Mouse (Mus musculus): ENCODE measurements around the gene Pga5.

The Pga5 gene

DNA sequence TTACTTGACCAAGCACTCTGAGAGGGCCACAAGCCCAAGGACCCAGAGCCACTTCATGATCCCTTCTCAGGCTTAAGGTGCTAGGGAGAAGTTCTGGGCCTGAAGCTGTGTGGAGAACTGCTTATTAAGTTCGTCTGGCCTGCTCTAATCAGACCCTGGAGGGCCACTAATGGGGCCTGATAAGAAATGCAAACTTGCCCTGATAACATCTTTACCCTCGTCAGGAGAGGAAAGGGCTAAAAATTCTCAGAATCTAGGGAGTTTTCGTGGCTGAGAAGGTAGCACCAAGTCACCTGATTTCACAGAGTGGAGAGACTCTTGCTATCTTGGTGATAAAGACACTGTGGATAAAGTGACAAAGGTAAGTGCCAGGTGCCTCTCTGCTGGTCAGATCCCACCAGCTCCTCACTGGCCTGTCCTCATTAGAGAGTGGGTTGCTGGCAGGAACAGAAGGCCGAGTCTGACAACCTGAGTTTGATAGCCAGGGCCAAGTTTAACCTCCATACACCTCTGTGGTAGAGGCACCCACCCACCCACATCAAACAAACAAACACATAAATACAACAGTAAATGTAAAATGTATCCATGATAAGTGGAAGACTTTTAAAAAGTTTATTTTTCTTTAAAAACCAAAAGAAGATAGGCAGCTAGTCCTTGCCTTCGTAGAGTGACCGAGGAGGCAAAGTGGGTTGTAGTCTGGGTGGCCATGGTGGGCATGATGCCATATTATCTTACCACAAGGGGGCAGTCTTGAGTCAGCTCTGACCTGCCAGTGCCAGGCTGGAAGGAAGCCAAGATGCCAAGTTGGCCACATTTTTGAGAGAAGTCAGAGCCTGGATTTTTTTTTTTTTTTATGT, at the start of gene Pga5:
TSS of gene Pga5 (minus strand) at position 157 of the 857 bp plus-strand sequence.
- peak; percentile 47 to 53 for DNase-seq (ENCODE audit: low spot score in 2 of 2)

GRCm38 (mm10) chr19:10724629-10725363, 46.9 kb upstream of the Pga5 start:
- DNase-seq (ENCODE audit: low spot score in 2 of 2) = no peak

GRCm38 (mm10) chr19:10723649-10724048, 45.8 kb upstream of the Pga5 start:
- DNase-seq (ENCODE audit: low spot score in 2 of 2) = no peak

DNA sequence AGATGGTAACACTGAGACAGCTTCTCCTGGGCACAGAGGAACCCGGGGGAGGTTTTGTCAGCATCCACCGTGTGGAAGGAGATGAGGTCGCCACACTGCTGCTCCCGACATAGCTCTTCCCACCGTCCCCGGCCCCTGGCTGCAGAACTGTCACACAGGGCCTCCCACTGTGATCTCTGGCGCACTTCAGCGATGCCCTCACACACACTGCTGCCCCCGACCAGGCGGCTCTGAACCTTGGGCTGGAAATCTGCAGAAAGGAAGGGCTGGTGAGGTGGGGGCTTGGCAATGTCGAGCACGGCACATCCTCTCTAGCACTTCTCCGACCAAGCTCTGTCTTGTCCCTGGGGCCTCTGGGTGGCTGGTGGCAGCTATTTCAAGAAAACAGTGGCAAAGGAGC, 45.2 kb upstream of the Pga5 start:
- DNase-seq (ENCODE audit: low spot score in 2 of 2) = no peak

- no peak for DNase-seq (ENCODE audit: low spot score in 2 of 2)
Observed at GRCm38 (mm10) chr19:10721064-10721463, 43.2 kb upstream of the Pga5 start.

- no peak for DNase-seq (ENCODE audit: low spot score in 2 of 2)
Observed at GRCm38 (mm10) chr19:10720524-10720923, 42.7 kb upstream of the Pga5 start.

DNA sequence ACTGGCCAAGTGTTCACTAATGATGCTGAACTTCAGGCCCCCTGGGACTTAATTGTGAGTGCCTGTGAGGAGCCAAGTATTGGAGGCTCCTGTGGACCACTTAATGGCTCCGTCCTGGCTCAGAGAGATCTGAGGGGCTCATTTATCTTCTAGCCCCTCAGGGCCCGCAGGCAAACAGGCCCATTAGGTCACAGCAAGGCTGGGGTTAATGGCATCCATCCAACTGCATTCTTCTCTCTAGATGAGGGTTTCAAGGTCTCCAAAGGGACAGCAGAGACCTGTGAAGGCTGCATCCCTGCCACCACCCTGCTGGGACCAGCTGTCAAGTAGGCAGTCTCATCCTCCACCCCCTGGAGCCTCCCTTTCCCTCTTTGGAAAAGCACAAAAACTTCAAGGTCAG, 41.9 kb upstream of the Pga5 start:
- DNase-seq (ENCODE audit: low spot score in 2 of 2) = no peak

- DNase-seq (ENCODE audit: low spot score in 2 of 2) = no peak
Observed at GRCm38 (mm10) chr19:10718251-10718775, 40.4 kb upstream of the Pga5 start.

GRCm38 (mm10) chr19:10715476-10715875, 37.6 kb upstream of the Pga5 start:
- no peak for DNase-seq (ENCODE audit: low spot score in 2 of 2)

- DNase-seq (ENCODE audit: low spot score in 2 of 2) = peak; percentile 64 to 70
Observed at GRCm38 (mm10) chr19:10714682-10715475, 37.0 kb upstream of the Pga5 start.

DNA sequence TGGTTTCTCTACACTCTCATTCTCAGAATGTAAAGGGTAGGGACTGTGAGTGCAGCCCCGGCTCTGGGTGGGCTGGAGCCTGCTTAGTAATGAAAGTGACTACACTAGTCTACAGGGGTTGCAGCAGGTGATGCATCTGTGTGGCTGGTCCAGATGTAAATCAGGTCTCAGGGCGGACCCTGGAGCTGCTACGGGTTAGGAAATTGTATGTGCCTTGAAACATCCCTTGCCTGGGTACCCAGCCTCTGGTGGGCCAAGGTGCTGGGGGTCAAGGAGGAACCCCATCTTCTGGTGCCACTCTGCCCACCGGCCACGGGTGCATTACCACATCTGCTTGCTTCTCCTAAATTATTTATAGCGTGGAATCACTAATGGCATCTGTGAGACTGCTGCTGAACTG, 36.3 kb upstream of the Pga5 start:
- no peak for DNase-seq (ENCODE audit: low spot score in 2 of 2)

DNA sequence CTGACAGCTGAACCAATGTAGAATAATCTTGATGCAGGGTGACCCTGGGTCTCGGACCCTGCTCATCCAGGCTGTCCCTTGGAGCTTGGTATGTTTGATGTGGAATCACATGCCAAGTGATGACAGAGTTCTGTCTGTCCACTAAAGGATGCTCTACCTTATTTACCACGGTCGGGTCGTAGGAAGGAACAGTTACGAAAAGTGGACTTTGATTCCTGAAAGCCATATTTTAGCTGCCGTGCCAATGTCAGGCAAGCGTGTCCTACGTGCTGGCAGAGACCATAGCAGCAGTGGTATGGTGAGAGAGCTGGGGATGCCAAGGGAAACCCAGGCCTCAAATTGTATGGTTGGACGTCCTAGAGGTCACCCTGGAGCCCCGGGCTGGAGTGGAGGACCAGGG, 35.7 kb upstream of the Pga5 start:
- no peak for DNase-seq (ENCODE audit: low spot score in 2 of 2)

DNA sequence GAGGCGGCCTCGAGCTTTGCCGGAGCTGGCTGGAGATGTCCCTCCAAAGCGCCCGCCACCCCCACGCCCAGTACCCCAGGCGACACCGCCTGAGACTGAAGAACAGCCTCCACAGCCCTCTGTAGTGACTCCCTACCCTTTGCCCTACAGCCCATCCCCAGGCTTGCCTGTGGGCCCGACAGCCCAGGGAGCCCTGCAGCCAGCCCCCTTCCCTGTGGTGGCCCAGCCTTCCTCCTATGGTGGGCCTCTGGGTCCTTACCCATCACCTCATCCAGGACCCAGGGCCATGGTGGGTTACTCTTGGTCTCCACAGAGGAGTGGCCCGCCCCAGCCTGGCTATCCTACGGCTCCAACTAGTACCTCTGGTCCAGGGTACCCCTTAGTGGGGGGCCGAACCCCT, 34.8 kb upstream of the Pga5 start:
- DNase-seq (ENCODE audit: low spot score in 2 of 2) = no peak

DNA sequence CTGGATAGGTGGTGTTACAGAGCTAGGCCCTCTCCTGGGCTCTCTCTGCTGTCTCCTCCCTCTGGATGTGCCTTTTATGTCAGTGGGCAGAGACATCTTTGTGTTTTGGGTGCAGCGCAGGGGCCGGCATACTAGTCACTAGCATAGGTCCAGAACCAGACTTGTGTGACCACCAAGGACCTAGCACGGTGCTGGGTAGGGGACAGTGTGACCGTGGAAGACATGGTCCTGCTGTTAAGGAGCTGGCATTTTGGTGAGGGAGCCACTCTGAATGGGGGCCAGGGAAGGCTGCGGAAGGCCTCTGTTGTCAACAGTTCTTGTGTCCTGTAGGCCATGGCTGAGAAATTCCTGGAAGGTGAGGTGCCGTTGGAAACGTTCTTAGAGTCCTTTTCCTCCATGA, 34.3 kb upstream of the Pga5 start:
- DNase-seq (ENCODE audit: low spot score in 2 of 2) = no peak

DNA sequence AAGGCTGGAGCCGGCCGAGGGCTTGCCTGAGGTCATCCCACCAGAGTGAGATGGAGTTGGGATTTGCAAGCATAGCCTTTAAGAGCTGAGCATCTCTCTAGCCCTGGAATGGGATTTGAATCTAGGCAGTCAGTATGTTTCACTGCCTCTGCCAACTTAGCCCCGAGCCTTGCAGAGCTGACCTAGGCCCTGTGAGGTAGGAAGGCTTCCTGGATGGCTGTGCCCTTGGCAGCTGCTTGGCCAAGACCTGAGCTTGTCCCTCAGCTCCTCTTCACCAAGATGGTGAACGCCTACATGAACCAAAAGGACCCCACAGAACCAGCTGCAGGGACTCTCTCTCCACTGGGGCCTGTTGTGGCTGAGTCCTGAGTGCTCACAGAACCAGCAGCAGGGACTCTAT, 32.9 kb upstream of the Pga5 start:
- DNase-seq (ENCODE audit: low spot score in 2 of 2) = no peak

- peak; percentile 54 to 65 for DNase-seq (ENCODE audit: low spot score in 2 of 2)
Observed at GRCm38 (mm10) chr19:10710088-10710511, 32.2 kb upstream of the Pga5 start.

DNA sequence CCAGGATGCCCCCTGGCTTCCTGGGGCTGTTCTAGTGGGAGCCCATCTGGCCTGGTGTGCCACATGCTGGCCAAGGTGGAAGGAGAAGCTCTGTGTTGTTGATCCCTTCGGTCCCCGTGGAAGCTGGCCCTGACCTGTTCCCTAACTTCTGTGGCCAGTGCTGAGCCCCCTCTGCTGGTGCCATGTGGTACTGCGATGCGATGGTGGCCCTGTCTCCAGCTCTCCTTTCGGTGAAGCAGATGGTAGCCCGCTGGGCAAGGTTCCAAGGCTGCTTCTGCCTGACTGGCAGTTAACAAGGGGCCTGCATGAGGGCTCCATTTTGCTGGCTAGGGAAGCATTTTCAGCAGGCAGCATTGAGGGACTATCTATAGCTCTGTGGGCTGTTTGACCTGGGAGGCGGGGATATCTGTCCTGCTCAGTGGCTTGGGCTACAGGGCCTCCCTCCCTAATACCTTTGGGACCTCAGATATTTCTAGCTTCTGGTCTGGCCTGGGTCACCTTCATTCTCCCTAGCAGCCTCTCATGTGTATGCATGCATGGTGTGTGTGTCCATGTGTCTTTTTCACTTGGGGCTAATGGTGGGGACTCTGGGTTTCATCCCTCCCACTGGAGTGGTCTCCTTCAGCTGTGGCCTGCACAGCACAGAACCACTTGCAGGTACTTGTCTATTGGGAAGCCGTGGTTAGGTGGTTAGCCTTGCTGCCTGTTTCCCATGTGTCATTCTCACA, 31.7 kb upstream of the Pga5 start:
- peak; percentile 95 to 97 for DNase-seq (ENCODE audit: low spot score in 2 of 2)

GRCm38 (mm10) chr19:10708900-10709299, 31.0 kb upstream of the Pga5 start:
- no peak for DNase-seq (ENCODE audit: low spot score in 2 of 2)

- DNase-seq (ENCODE audit: low spot score in 2 of 2) = no peak
Observed at GRCm38 (mm10) chr19:10707881-10708280, 30.0 kb upstream of the Pga5 start.

- no peak for DNase-seq (ENCODE audit: low spot score in 2 of 2)
Observed at GRCm38 (mm10) chr19:10707087-10707875, 29.4 kb upstream of the Pga5 start.
